Mouse (Mus musculus) liver, embryonic 14.5 days (tissue): Measurements from ENCODE around the gene Gm10666.
"Not testable (repeated sequence)": the region's sequence is repeated elsewhere in the genome, so short reads cannot be mapped to it uniquely, and the experiment has no call there.

Source experiments
- CTCF ChIP-seq: IDR thresholded peaks from 2 replicates; pipeline ENCODE4 v1.5.1; 2016; ENCODE audit warnings: antibody characterized with exemption, low read depth, control low read depth
- EP300 ChIP-seq: IDR thresholded peaks from 2 replicates; pipeline ENCODE4 v1.6.1; 2016; ENCODE audit warnings: antibody characterized with exemption, low read depth

- TF ChIP-seq CTCF, EP300: not testable (repeated sequence)
Observed at GRCm38 (mm10) chr7:22134641-22135040, at the start of gene Gm10666.
